Mouse (Mus musculus) midbrain, postnatal 0 days (tissue): ENCODE results near the gene Card9. TPM values are rescaled to one million over a fixed set of nuclear protein-coding genes. Genes with fewer than 3 reads are reported as not detected.

Source experiments
- ATAC-seq: fragments of 200-750 bp; cut with Nextera tagmentation; 2 replicates; pipeline ENCODE4 v1.8.0; 2017; ENCODE audit warnings: moderate number of reproducible peaks, mild to moderate bottlenecking, moderate TSS enrichment, moderate library complexity; ENCODE audit not compliant: low FRiP score
- DNase-seq: peaks from one replicate; pipeline ENCODE4 v3.0.0-alpha.2; 2015; ENCODE audit warnings: low spot score
- H3K27ac ChIP-seq: fragments of 300-500 bp; sonication (generic); 2 replicates; pipeline ENCODE4 v1.5.1; 2014; ENCODE audit warnings: low read depth, mild to moderate bottlenecking, low read length, mixed read lengths
- H3K27me3 ChIP-seq: fragments of 300-500 bp; sonication (generic); 2 replicates; pipeline ENCODE4 v1.6.1; 2014; ENCODE audit warnings: low read length, control low read depth, mixed read lengths; ENCODE audit not compliant: insufficient read depth
- H3K36me3 ChIP-seq: fragments of 300-500 bp; sonication (generic); 2 replicates; pipeline ENCODE4 v1.6.1; 2014; ENCODE audit warnings: low read length, control low read depth, mixed read lengths; ENCODE audit not compliant: insufficient read depth
- H3K4me1 ChIP-seq: fragments of 300-500 bp; sonication (generic); 2 replicates; pipeline ENCODE4 v1.6.1; 2014; ENCODE audit warnings: mild to moderate bottlenecking, control low read depth, antibody characterized with exemption, low read length, mixed read lengths; ENCODE audit not compliant: insufficient read depth
- H3K4me2 ChIP-seq: fragments of 300-500 bp; sonication (generic); 2 replicates; pipeline ENCODE4 v1.6.1; 2014; ENCODE audit warnings: low read depth, mild to moderate bottlenecking, low read length, mixed read lengths; ENCODE audit not compliant: poor library complexity, severe bottlenecking
- H3K4me3 ChIP-seq: fragments of 300-500 bp; sonication (generic); 2 replicates; pipeline ENCODE4 v1.5.1; 2014; ENCODE audit warnings: low read depth, mild to moderate bottlenecking, low read length, moderate library complexity
- H3K9ac ChIP-seq: fragments of 300-500 bp; sonication (generic); replicated peaks from 2 replicates; pipeline ENCODE4 v1.6.1; 2014; ENCODE audit warnings: mild to moderate bottlenecking, low read length, moderate library complexity, mixed read lengths; ENCODE audit not compliant: poor library complexity, severe bottlenecking
- H3K9me3 ChIP-seq: fragments of 300-500 bp; sonication (generic); 2 replicates; pipeline ENCODE4 v1.6.1; 2016; ENCODE audit warnings: low read length, control low read depth
- CTCF ChIP-seq: IDR thresholded peaks from 2 replicates; pipeline ENCODE4 v1.5.1; 2016; ENCODE audit warnings: antibody characterized with exemption, mild to moderate bottlenecking
- WGBS: fragments of 180-500 bp; shearing (Covaris S2); extraction: QIAGEN DNeasy Blood & Tissue Kit; methylation state at CpG from one replicate; pipeline ENCODE4 v1.1.7; 2014; 5-methylcytosine and 5-hydroxymethylcytosine counted together
- polyA plus RNA-seq: library from polyadenylated mRNA; unstranded; fragments of >200 nt; fragmentation: Nextera tagmentation; extraction: Ambion mirVana; gene quantifications from 2 replicates; pipeline ENCODE4 v1.2.1, GENCODE M21; 2015
- total RNA-seq: library from RNA; depleted of rRNA; stranded (reverse); fragments of >200 nt; gene quantifications from 2 replicates; pipeline ENCODE4 v1.2.3, GENCODE M21; 2014

Card9 gene
- total and polyA plus RNA-seq, 2 experiments from 2014 or later, result 1.6 to 11.9 TPM

DNA sequence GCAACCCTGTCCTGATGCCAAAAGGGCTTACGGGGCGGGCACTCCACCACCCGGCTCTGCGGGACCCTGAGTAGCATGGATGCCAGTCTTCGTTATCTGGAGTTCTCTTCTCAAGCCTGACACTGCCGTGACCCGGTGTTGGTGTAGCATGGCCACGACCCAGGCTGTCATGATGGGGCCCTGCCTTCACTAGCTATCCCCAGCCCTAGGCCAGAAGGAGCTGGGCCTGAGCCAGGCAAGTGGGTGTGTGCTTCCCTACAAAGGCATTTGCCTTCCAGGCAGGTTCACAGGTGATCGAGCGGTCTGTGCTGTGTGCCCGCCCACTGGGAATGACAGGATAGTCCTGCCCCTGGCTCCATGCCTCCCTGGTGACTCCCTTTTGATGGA is 44.8 kb downstream of the Card9 start:
- peaks cover 23% of the 10 kb centered on the region for H3K4me1 ChIP-seq
- 1% methylated on average over 11 of the region's 11 CpGs for WGBS
- peak overlapping the region; percentile 94 for H3K4me2 ChIP-seq
- ATAC-seq, result peak; percentile 65
- H3K9ac ChIP-seq, result peak overlapping the region; percentile 98
- H3K27ac ChIP-seq, result peak overlapping the region; percentile 91
- no peaks in the 10 kb centered on the region for H3K9me3 ChIP-seq
- DNase-seq, result peak; percentile 45
- no peaks in the 10 kb centered on the region for H3K27me3 ChIP-seq
- peak overlapping the region; percentile 83 for H3K4me3 ChIP-seq
- H3K36me3 ChIP-seq, result no peaks in the 10 kb centered on the region
- TF ChIP-seq CTCF, result no peak

DNA sequence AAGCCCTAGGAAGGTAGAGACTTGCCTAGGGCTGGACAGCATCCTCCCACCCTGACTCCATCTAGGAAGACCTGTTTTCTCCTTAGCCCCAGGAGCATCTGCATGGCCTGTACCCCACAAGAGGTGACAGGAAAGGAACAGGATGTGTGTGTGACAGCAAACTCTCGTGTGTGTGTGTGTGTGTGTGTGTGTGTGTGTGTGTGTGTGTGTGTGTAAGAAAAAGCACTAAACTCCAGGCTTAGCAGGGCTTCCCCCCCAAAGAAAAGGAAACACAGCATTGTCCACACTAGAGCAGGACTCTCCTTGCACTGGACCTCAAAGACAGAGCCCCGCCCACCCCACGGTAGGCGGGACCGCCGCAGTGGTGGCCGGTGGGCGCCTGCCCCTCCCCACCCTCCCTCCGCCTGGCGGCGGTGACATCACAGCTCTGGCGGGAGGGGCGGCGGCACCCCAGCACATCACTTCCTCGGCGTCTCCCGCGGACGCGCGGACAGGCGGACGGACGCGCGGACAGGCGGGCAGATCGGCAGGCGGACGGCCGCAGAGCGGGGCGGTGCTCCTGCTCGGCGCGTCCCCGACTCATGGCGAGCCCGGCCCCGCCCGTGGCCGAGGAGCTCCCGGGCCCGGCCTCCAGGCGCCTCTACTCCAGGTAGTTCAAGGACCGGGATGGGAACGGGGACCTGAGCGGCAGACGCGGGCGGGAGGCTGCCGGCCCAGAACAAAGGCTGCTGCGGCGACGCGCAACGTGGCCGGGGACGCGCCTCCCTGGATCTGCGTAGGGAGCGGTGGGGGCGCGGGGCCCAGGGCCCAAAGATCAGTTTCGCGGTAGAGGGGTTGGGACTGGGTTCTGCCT is 45.4 kb downstream of the Card9 start, which contains the start of gene Gpsm1:
TSS of gene Gpsm1 (plus strand) at position 444 of the 853 bp plus-strand sequence.
- Histone ChIP-seq H3K9me3 (no peaks in the 10 kb centered on the region), H3K36me3 (no peaks in the 10 kb centered on the region), H3K27ac (peak within 1 kb of the TSS; percentile 91), H3K9ac (peak within 1 kb of the TSS; percentile 98), H3K4me2 (peak within 1 kb of the TSS; percentile 94), H3K4me1 (peaks cover 23% of the 10 kb centered on the region), H3K27me3 (no peaks in the 10 kb centered on the region), H3K4me3 (peak within 1 kb of the TSS; percentile 83)
- DNase-seq (peak; percentile 90), ATAC-seq (peak; percentile 85)
- under 1% methylated on average over 60 of the region's 66 CpGs for WGBS
- TF ChIP-seq CTCF, result no peak

GRCm38 (mm10) chr2:26314281-26315071 is 46.2 kb downstream of the Card9 start:
- Histone ChIP-seq H3K27ac (peak overlapping the region; percentile 91), H3K36me3 (no peaks in the 10 kb centered on the region), H3K4me2 (peak overlapping the region; percentile 94), H3K9me3 (no peaks in the 10 kb centered on the region), H3K27me3 (no peaks in the 10 kb centered on the region), H3K4me1 (peaks cover 23% of the 10 kb centered on the region), H3K4me3 (peak overlapping the region; percentile 83), H3K9ac (peak overlapping the region; percentile 98)
- no peak for TF ChIP-seq CTCF
- peak; percentile 66 for DNase-seq
- ATAC-seq, result no peak
- 60% methylated on average over 13 of the region's 13 CpGs for WGBS

DNA sequence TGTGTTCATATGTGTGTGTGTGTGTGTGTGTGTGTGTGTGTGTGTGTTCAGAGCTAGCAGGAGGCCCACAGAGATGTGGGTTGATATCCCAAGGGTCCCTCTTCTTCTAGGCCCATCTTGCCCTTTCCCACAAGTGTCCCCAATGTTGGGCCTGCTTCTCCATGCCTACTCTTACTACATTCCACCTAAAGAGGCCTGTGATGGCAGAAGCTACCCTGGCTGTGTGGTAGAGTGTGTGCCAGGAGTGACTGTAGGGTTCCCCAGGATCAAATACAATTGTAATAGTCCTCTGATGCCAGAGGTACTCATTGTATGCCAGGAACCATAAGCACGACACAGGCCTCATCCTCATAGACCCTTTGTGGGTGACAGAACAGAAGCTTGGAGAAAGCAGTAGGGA is 47.3 kb downstream of the Card9 start:
- Histone ChIP-seq H3K4me2 (no peak overlapping the region), H3K9me3 (no peaks in the 10 kb centered on the region), H3K36me3 (no peaks in the 10 kb centered on the region), H3K27me3 (no peaks in the 10 kb centered on the region), H3K4me1 (peaks cover 19% of the 10 kb centered on the region), H3K9ac (no peak overlapping the region), H3K4me3 (no peak overlapping the region), H3K27ac (no peak overlapping the region)
- WGBS, result 97% methylated on average over 1 of the region's 1 CpGs
- DNase-seq (no peak), ATAC-seq (no peak)
- no peak for TF ChIP-seq CTCF

DNA sequence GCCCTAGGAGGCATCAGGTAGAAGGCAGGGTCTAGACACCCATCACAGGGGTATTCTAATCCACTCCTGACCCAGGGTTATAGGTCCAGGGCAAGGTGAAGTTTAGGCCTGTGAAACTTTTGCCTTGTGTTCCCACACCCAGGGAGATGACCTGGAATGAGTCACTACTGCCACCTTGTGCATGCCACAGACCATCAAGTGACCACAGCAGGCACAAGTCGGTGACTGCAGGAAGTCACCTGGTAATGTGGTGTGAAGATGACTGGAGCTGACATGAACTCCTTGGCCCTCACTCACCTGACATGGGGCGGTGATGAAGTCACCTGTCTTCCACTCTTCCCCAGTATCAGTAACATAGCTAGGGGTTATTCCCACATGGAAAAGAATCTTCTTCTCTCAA is 47.9 kb downstream of the Card9 start:
- H3K9me3 ChIP-seq, result no peaks in the 10 kb centered on the region
- ATAC-seq (no peak), DNase-seq (no peak)
- H3K4me1 ChIP-seq, result peaks cover 14% of the 10 kb centered on the region
- no peak overlapping the region for H3K27ac ChIP-seq
- H3K36me3 ChIP-seq, result no peaks in the 10 kb centered on the region
- H3K9ac ChIP-seq, result no peak overlapping the region
- peak; percentile 56 for TF ChIP-seq CTCF
- WGBS, result 58% methylated on average over 2 of the region's 2 CpGs
- H3K4me3 ChIP-seq, result no peak overlapping the region
- no peaks in the 10 kb centered on the region for H3K27me3 ChIP-seq
- no peak overlapping the region for H3K4me2 ChIP-seq

- Histone ChIP-seq H3K4me2 (no peak overlapping the region), H3K9me3 (no peaks in the 10 kb centered on the region), H3K27ac (no peak overlapping the region), H3K9ac (no peak overlapping the region), H3K36me3 (no peaks in the 10 kb centered on the region), H3K4me3 (no peak overlapping the region), H3K27me3 (no peaks in the 10 kb centered on the region), H3K4me1 (peaks cover 5% of the 10 kb centered on the region)
- TF ChIP-seq CTCF, result no peak
- DNase-seq (no peak), ATAC-seq (no peak)
- 67% methylated on average over 5 of the region's 5 CpGs for WGBS
Measured at GRCm38 (mm10) chr2:26311936-26312335, 48.8 kb downstream of the Card9 start.
